Mouse (Mus musculus): ENCODE data around the gene Tsku. TPM values are rescaled to one million over a fixed set of nuclear protein-coding genes. Genes with fewer than 3 reads are reported as not detected.

Tsku gene
- total RNA-seq, 2 experiments from 2014 or later: 3.1 to 3.4 TPM

Other genes starting within 250 kb of the Tsku start
- 10 to 100 TPM; 11.4 to 11.5 TPM for gene Myo7a, start 241.8 kb downstream of the Tsku start, total RNA-seq (2021)
- under 1 TPM; 0.57 to 0.79 TPM for gene Omp, start 215.8 kb downstream of the Tsku start, total RNA-seq (2021)
- 10 to 100 TPM; 35.9 to 37.6 TPM for gene Capn5, start 183.1 kb downstream of the Tsku start, total RNA-seq (2021)
- under 1 TPM; 0.35 to 0.50 TPM for gene B3gnt6, start 161.8 kb downstream of the Tsku start, total RNA-seq (2021)
- 10 to 100 TPM; 21.3 to 21.8 TPM for gene Acer3, start 40.1 kb downstream of the Tsku start, total RNA-seq (2021)
- under 1 TPM in 1 of 2 experiments, not detected in 1; 0.11 TPM for gene Gucy2d, start 79.1 kb upstream of the Tsku start, total RNA-seq (2021)
- gene Lrrc32, start 128.0 kb upstream of the Tsku start, total RNA-seq (2021): 1 to 10 TPM; 5.8 to 6.0 TPM

All from left cerebral cortex, postnatal 36 days (tissue).